Mouse (Mus musculus) megakaryocyte progenitor cell, adult 5-6 weeks (primary cell): Measurements from ENCODE around the gene Cyp4f40. TPM values are rescaled to one million over a fixed set of nuclear protein-coding genes. Genes with fewer than 3 reads are reported as not detected.
A peak's percentile ranks its signal among the peaks of the same experiment; 100 is the strongest.
"Not testable (repeated sequence)": the region's sequence is repeated elsewhere in the genome, so short reads cannot be mapped to it uniquely, and the experiment has no call there.

Source experiments
- ATAC-seq: replicated peaks from 2 replicates; pipeline ENCODE4 v1.8.0; 2016; ENCODE audit warnings: mild to moderate bottlenecking, moderate TSS enrichment, inconsistent platforms; ENCODE audit not compliant: poor library complexity
- total RNA-seq, 2 experiments: library from RNA; stranded (forward) in 1 of 2; stranded (reverse) in 1 of 2; fragments of 157-497, 149-512 nt in 1 of 2; fragments of 200-1000 nt in 1 of 2; gene quantifications; 2 replicates each; pipeline versions ENCODE4 v1.2.3 to v1.2.4; 2015 to 2017

Cyp4f40 gene
- total RNA-seq (2015) = not detected in 2 replicates
- not detected in 2 replicates for total RNA-seq (2017)

- no peak for ATAC-seq
These were observed at the start of gene Cyp4f40 for GRCm38 (mm10) chr17:32658712-32659111. Cyp4f40 (plus strand) TSS chr17:32658900.

- not testable (repeated sequence) for ATAC-seq
These were observed 48.5 kb upstream of the Cyp4f40 start for GRCm38 (mm10) chr17:32610231-32610630.

DNA sequence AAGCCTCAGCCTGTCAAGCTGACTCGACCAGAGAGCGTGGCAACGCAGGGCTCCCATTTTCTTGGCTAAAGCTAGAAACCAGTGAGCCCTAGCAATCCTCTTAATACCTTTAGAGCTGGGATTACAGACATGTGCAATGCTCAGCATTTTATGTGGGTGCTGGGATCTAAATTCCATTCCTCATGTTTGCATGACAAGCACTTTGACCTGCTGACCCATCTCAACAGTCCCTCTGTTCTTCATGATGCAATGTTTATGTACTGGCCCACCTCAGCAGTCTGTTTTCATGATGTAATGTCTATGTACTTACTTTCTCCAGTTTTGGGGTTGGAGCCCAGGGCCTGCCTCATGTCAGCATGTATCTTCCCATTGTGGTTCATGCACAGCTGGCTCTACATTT lies 47.8 kb upstream of the Cyp4f40 start:
- ATAC-seq = no peak

DNA sequence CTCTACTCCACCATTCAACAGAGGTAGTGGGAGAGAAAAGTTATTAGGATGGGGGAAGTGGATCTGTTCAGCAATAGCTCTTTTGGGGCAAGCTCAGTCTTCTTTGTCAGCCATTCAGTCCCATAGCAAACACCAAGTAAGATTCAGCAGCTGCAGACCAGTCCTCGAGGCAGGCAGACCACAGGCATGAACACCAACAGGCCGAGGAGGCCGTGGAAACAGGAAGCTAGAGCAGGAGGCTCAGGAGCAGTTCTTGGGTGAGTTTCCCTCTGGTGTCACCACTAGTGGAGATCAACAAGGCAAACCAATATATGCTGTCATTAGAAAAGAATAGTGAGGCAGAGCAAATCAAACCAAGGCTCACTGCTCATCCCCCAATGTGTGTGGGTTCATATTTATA lies 46.3 kb upstream of the Cyp4f40 start:
- peak; percentile 31; the same call in 1 of the 2 replicates for ATAC-seq

GRCm38 (mm10) chr17:32617252-32617651 lies 41.4 kb upstream of the Cyp4f40 start:
- peak; percentile 44; the same call in 1 of the 2 replicates for ATAC-seq

DNA sequence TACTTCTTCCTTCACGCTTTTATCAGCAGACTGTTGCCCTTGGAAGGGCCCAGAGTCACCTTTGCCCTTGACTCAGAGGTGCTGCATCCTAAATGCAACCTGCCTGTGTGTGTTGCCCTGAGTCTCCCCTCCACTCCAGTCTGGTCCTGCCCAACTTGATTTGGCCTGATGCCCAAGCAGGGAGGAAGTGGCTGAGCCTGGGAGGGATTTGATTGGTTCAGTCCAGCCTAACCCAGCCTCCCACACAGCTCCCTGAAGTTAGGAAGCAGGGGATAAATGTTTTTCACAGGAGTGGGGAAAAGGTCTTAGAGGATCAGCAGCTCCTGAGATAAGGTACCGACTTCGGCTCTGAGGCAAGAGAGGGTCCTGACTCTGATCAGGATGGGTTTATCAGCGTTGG lies 37.7 kb upstream of the Cyp4f40 start, which contains the start of gene Cyp4f37:
Cyp4f37 (plus strand) TSS at position 292 of the 400 bp plus-strand sequence.
- peak; percentile 58 for ATAC-seq

DNA sequence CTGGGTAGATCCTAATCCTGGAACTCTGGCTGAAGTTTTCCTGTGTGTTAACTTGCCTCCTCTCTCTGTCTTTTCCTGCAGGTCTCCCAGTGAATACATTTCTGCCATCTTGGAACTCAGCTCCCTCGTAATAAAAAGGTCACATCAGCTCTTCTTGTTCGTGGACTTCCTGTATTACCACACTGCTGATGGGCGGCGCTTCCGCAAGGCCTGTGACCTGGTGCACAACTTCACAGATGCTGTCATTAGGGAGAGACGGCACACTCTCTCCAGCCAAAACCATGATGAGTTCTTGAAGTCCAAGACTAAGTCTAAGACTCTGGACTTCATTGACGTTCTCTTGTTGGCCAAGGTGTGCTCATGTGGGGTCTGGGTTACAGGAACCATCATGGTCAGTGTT lies 29.0 kb upstream of the Cyp4f40 start:
- not testable (repeated sequence) for ATAC-seq

DNA sequence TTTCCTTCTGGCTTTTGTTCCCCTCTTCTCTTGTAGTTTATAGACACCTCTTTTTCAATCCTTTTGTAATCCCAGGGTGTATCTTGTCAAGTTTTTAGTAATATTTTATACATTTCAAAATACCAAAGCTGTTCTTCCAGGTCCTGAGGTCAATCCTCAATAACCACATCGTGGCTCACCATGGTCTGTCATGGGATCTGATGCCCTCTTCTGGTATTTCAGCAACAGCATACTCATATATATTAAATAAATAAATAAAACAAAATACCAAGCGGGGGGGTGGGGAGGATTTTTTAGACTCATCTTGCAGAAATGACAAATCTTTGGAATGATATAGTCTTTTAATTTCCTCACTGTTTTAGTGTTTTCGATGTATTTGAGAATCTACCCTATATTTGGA lies 26.8 kb upstream of the Cyp4f40 start:
- no peak for ATAC-seq

- ATAC-seq = not testable (repeated sequence)
These were observed 24.3 kb upstream of the Cyp4f40 start for GRCm38 (mm10) chr17:32634242-32634971.

DNA sequence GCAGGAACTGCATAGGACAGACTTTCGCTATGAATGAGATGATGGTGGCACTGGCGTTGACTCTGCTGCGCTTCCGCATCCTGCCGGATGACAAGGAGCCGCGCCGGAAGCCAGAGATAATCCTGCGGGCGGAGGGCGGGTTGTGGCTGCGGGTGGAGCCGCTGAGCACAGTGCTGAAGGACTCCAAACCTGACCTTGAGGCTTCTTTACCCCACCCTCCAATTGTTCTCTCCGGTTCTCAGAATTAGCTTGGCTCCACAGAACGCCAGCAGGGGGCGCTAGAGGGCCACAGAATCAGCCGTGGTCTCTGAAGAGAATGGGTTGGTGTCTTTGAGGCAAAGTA lies 23.8 kb upstream of the Cyp4f40 start:
- ATAC-seq = peak; percentile 99

- ATAC-seq = no peak
These were observed 22.4 kb upstream of the Cyp4f40 start for GRCm38 (mm10) chr17:32636341-32636740.

GRCm38 (mm10) chr17:32637151-32637550 lies 21.5 kb upstream of the Cyp4f40 start:
- no peak for ATAC-seq

- ATAC-seq = no peak
These were observed 12.1 kb upstream of the Cyp4f40 start for GRCm38 (mm10) chr17:32646631-32647030.

DNA sequence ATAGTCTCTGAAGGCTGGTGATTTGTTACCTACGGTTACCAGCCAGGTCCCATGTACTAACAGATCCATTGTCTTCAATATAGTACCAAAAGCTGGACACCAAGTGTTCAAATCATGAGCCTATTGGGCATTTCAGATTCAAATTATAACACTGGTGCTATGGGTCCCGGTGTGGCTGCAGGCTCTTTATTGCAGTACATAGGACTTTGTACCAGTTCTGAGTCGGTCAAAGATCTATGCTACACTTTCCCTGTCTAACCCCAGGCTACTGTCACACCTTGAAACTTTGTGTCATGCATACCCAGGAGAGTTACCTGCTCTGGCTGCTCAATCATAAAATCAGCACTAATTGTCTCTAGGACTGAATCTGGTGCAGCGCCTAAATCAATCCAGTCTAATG lies 4.8 kb upstream of the Cyp4f40 start:
- ATAC-seq = no peak

GRCm38 (mm10) chr17:32657041-32657440 lies 1.7 kb upstream of the Cyp4f40 start:
- ATAC-seq = no peak

GRCm38 (mm10) chr17:32658246-32658645 lies 454 bp upstream of the Cyp4f40 start:
- no peak for ATAC-seq

DNA sequence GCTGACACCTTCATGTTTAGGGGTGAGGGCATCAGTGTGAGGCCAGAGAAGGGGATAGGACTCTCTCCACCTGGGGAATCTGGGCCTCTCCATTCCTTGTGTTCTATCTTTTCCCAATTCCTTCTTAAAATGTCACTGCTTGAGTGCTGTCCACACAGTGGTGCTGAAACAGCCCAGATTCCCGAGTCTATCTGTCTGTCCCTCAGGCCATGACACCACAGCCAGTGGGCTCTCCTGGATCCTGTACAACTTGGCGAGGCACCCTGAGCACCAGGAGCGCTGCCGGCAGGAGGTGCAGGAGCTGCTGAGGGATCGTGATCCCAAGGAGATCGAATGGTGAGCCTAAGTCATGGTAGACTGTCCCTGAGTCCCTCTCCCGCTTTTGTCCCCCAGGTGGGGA lies 15.3 kb downstream of the Cyp4f40 start:
- ATAC-seq = no peak

GRCm38 (mm10) chr17:32676040-32676635 lies 17.4 kb downstream of the Cyp4f40 start:
- ATAC-seq = peak; percentile 46

DNA sequence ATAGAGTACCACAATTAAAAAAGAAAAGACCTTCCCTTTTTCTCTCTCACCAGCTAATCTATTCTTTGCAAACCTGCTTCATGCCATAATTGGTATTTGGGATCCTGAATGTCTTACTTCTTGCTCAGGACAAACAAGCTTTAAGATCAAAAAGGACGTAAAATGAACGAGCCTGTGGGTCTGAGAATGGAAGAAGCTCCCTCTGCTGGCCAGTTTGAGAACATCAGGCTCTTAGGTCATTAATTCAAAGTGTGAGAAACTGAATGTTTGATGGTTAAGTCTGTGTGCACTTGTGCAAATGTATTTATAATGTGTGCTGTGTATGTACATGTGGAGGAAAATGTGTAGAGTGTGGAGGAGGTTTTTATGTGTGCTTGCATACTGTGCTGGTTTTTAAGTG lies 21.7 kb downstream of the Cyp4f40 start:
- peak; percentile 60; the same call in 1 of the 2 replicates for ATAC-seq

DNA sequence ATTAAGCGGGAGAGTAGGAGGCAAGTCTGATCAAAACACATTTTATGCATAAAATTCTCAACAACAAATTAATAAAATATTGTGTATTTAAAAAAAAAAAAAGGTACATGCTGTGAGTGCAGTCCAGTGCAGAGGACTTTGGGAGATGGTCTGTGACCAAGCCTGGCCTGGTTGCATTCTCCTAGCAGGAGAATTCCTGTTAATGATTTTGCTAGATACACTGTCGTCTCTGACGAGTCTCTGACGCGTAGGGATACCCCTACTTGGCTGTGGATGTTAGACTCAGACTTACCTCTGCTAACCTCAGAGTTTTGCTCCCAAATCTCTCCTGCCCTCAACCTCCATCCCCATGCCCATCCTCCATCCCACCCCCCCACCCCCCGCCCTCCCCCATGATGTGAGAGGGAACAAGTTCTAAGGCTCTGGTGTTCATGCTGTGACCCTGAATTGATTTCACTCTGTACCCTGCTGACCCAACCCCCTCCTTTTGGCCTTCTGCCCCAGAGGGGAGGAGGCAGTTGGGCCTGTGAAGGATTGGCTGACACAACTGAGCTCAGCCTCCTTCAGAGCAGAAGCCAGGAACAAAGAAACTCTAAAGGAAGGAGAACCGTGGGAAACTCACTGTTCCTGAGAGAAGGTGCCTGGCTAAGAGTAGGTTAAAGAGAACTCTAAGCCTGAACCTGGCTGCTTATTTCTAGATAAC lies 26.5 kb downstream of the Cyp4f40 start, which contains the start of gene Cyp4f15:
Cyp4f15 (plus strand) TSS at position 580 of the 703 bp plus-strand sequence.
- ATAC-seq = no peak

- ATAC-seq = no peak
These were observed 28.0 kb downstream of the Cyp4f40 start for GRCm38 (mm10) chr17:32686722-32687121.

- ATAC-seq = no peak
These were observed 32.3 kb downstream of the Cyp4f40 start for GRCm38 (mm10) chr17:32690959-32691358.
